Mouse (Mus musculus) heart, embryonic 16.5 days (tissue): ENCODE measurements around the gene Tenm2. TPM values are rescaled to one million over a fixed set of nuclear protein-coding genes. Genes with fewer than 3 reads are reported as not detected.

ENCODE experiments used
- ATAC-seq: fragments of 200-750 bp; cut with Nextera tagmentation; replicated peaks from 2 replicates; pipeline ENCODE4 v1.8.0; 2017; ENCODE audit warnings: moderate number of reproducible peaks; ENCODE audit not compliant: insufficient read depth, low FRiP score; ENCODE audit errors: extremely low read depth
- H3K27ac ChIP-seq: fragments of 300-500 bp; sonication (generic); 2 replicates; pipeline ENCODE4 v1.5.1; 2014; ENCODE audit warnings: mild to moderate bottlenecking, low read length, control low read depth, moderate library complexity
- H3K27me3 ChIP-seq: fragments of 300-500 bp; sonication (generic); 2 replicates; pipeline ENCODE4 v1.6.1; 2014; ENCODE audit warnings: low read length, mixed read lengths; ENCODE audit not compliant: control insufficient read depth, insufficient read depth
- H3K36me3 ChIP-seq: fragments of 300-500 bp; sonication (generic); 2 replicates; pipeline ENCODE4 v1.6.1; 2014; ENCODE audit not compliant: control insufficient read depth, insufficient read depth
- H3K4me1 ChIP-seq: fragments of 300-500 bp; sonication (generic); 2 replicates; pipeline ENCODE4 v1.6.1; 2014; ENCODE audit warnings: low read length, mixed read lengths; ENCODE audit not compliant: control insufficient read depth, insufficient read depth
- H3K4me2 ChIP-seq: fragments of 300-500 bp; sonication (generic); 2 replicates; pipeline ENCODE4 v1.6.1; 2014; ENCODE audit warnings: low read depth, mild to moderate bottlenecking, control low read depth, low read length
- H3K4me3 ChIP-seq: fragments of 300-500 bp; sonication (generic); 2 replicates; pipeline ENCODE4 v1.5.1; 2014; ENCODE audit warnings: mild to moderate bottlenecking, control low read depth, low read length
- H3K9ac ChIP-seq: fragments of 300-500 bp; sonication (generic); 2 replicates; pipeline ENCODE4 v1.6.1; 2014; ENCODE audit warnings: low read length, control low read depth
- H3K9me3 ChIP-seq: fragments of 300-500 bp; sonication (generic); replicated peaks from 2 replicates; pipeline ENCODE4 v1.6.1; 2016; ENCODE audit warnings: low read length; ENCODE audit not compliant: control insufficient read depth
- WGBS: fragments of 180-500 bp; shearing (Covaris S2); extraction: QIAGEN DNeasy Blood & Tissue Kit; methylation state at CpG from one replicate; pipeline ENCODE4 v1.1.7; 2014; 5-methylcytosine and 5-hydroxymethylcytosine counted together
- polyA plus RNA-seq: library from polyadenylated mRNA; unstranded; fragments of >200 nt; fragmentation: Nextera tagmentation; extraction: Ambion mirVana; gene quantifications from 2 replicates; pipeline ENCODE4 v1.2.1, GENCODE M21; 2015

Tenm2 gene
- polyA plus RNA-seq, 1 experiment from 2014 or later = 0.71 TPM

DNA sequence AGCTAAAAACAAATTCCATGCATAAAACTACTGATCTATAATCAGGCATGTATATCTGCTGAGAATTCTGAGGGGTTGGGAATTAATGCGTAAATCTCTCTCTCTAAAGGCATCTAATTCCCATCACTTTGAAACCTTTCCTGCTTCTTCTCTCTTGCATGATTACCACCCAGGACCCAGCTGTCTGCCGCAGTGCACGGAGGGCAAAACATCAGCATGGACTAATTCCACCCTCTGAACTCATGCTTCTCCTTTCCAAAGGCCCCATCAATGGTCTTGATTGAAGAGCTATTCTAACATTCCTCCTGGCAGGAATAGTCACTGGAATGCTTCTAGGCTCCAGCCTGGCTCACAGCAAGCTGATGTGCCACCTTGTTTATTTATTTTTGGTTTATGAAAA, 572.2 kb downstream of the Tenm2 start:
- Histone ChIP-seq H3K9ac (no peak overlapping the region), H3K4me3 (no peak overlapping the region), H3K27ac (no peak overlapping the region), H3K9me3 (no peaks in the 10 kb centered on the region), H3K27me3 (no peaks in the 10 kb centered on the region), H3K36me3 (no peaks in the 10 kb centered on the region), H3K4me1 (no peaks in the 10 kb centered on the region), H3K4me2 (no peak overlapping the region)
- ATAC-seq = no peak
- 70% methylated on average over 3 of the region's 3 CpGs for WGBS

DNA sequence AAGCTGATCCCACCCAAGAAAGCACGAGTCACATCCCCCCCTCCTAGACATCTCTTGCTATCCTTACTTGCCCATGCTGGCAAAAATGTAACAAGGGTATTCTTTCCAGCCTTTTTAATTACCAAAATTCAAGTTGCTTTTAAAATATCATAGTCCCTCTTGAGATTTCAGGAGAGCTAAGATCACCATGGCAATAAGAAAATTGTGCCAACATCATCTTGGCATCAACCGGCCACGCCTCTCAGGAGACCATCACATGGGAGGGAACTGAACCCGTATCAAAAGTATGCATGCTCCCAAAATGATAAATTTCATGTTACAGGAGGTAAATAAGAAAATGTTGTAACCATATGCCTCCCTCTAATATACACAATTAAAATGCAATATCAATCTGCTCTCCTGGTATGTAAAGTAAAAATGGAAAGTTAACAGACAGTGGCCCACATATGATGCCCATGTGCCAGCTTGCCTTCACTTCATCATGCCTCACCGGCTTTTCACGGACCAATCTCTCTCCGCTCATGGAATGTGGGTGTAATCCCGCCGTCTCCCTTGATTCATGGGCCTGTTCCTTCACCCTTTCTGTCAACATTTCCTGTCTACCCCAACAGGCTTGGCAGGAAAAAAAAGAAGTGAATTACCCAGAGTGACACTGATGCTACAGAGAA, 582.0 kb downstream of the Tenm2 start:
- Histone ChIP-seq H3K27me3 (no peaks in the 10 kb centered on the region), H3K36me3 (no peaks in the 10 kb centered on the region), H3K27ac (no peak overlapping the region), H3K4me2 (no peak overlapping the region), H3K4me3 (no peak overlapping the region), H3K4me1 (0 out of 2 replicates have a peak, but pooled peaks cover 5% of the 10 kb centered on the region), H3K9ac (no peak overlapping the region), H3K9me3 (no peaks in the 10 kb centered on the region)
- WGBS = 79% methylated on average over 9 of the region's 9 CpGs
- no peak for ATAC-seq

DNA sequence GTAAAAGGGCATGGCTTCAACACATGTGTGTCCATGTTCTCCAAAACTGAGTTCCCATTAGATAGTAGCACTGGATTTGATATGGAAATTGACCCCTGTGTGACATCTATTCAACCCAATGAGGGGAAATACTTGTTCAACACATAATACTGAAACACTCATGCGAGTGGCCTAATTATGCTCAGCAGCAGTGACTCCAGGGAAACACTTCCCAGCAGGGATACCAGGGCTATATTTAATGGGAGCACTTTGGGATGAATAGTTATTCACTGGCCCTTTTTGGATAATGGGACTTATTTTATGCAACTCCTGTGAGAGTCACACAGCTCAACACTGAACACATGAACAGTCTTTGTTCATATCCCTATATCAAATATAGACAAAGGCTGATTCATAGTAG, 588.6 kb downstream of the Tenm2 start:
- Histone ChIP-seq H3K4me3 (no peak overlapping the region), H3K36me3 (no peaks in the 10 kb centered on the region), H3K4me1 (no peaks in the 10 kb centered on the region), H3K27me3 (no peaks in the 10 kb centered on the region), H3K27ac (no peak overlapping the region), H3K9me3 (no peaks in the 10 kb centered on the region), H3K4me2 (no peak overlapping the region), H3K9ac (no peak overlapping the region)
- no peak for ATAC-seq
- 86% methylated on average over 1 of the region's 1 CpGs for WGBS

DNA sequence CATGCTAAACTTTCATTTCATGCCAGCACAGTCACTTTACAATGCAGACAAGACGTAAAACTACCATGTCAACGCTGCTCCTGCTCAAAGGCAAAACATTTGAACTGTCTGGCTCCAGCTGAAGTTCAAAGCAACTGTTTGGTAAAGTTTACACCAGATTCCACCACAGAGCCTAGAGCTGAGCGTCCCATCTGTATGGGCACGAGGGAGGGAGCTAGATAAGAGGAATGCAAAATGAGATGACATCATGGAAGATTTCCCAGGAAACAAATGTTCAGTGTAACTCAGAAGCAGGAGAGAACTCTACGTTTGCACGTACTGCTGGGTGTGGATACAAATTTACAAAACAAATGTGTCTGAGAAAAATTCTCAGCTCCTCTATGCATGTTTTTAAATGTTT, 600.7 kb downstream of the Tenm2 start:
- Histone ChIP-seq H3K4me2 (peak overlapping the region; percentile 39), H3K4me3 (peak overlapping the region; percentile 1; the same call in 1 of the 2 replicates), H3K27ac (peak overlapping the region; percentile 14)

DNA sequence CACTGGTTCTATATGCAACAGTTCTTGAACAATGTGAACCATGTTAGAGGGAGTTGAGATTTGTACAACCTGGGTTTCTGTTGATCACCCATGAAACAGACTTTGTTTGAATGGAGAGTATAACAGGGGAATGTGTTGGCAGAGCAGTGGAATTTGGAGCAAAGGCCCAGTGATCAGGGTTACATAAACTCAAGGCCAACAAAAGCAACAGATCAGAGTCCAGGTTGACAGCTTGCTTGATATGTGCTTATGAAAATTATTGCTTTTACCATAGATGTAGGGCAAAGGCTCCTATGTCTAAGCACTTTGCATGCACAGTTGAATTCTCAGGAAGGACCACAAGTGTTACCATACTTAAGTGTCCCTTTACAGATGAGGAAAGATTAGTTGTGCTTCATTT, 603.6 kb downstream of the Tenm2 start:
- Histone ChIP-seq H3K27me3 (no peaks in the 10 kb centered on the region), H3K4me2 (no peak overlapping the region), H3K36me3 (no peaks in the 10 kb centered on the region), H3K9ac (no peak overlapping the region), H3K4me3 (no peak overlapping the region), H3K9me3 (no peaks in the 10 kb centered on the region), H3K27ac (no peak overlapping the region), H3K4me1 (peaks cover 9% of the 10 kb centered on the region)
- ATAC-seq = no peak

More for the DNA sequence above, 600.7 kb downstream of the Tenm2 start:
- 11% methylated on average over 6 of the region's 6 CpGs for WGBS
- ATAC-seq = 0 out of 2 replicates have a peak, but pooled peaks have one; percentile 63
- Histone ChIP-seq H3K9me3 (no peaks in the 10 kb centered on the region), H3K27me3 (no peaks in the 10 kb centered on the region), H3K9ac (0 out of 2 replicates have a peak overlapping the region, but pooled peaks have one; percentile 20), H3K4me1 (peaks cover 9% of the 10 kb centered on the region), H3K36me3 (no peaks in the 10 kb centered on the region)

DNA sequence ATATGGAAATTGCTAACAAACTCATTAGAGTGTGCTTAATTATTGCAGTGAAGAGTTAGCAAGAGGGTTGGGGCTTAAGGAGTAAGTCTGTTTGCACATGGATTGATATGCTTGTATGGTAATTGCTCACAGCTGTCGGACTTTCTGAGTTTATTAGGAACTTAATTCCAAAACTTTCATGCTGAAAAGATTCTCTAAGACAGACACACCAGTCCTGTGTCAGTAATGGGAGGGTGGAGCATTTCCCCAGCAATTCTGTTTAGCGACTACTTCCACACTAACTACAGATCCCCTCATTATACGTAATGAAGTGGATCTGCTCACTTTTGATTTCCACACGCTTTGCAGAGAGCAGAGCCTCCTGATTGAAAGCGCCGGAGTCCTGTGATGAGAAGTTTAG, 622.0 kb downstream of the Tenm2 start:
- Histone ChIP-seq H3K9me3 (no peaks in the 10 kb centered on the region), H3K27ac (no peak overlapping the region), H3K4me3 (no peak overlapping the region), H3K9ac (no peak overlapping the region), H3K27me3 (no peaks in the 10 kb centered on the region), H3K4me2 (no peak overlapping the region), H3K4me1 (no peaks in the 10 kb centered on the region), H3K36me3 (no peaks in the 10 kb centered on the region)
- 85% methylated on average over 6 of the region's 6 CpGs for WGBS
- no peak for ATAC-seq

DNA sequence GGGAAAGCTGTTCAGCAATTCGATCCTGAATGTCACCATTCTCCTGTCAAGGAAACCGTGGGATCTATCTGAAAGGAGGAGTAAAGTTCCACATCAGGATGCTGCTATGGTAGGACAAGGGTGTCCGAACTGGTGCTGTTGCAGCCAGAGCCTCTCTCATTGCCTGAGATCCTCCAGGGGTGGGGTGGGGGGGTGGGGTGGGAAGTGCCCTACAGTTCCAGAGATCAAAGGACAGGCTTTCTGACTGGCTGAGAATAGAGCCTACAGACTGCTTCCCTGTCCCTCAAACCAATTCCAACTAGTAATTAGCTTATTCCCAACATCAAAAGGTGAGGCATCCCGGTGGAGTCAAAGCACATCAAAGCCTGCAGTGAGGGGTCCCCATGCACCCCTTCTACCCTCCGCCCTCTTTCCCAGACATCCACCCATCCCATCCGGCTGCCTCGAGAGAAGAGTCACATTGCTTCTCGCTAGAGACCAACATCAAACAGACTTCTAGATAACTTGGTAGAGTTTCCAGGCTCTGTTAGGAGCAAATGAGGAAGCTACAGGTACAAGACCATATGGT, 630.9 kb downstream of the Tenm2 start:
- 46% methylated on average over 8 of the region's 8 CpGs for WGBS
- no peak overlapping the region for H3K27ac ChIP-seq
- H3K4me2 ChIP-seq = no peak overlapping the region
- peaks cover 5% of the 10 kb centered on the region for H3K4me1 ChIP-seq
- no peaks in the 10 kb centered on the region for H3K36me3 ChIP-seq
- no peak overlapping the region for H3K4me3 ChIP-seq
- ATAC-seq = no peak
- H3K27me3 ChIP-seq = no peaks in the 10 kb centered on the region
- H3K9ac ChIP-seq = no peak overlapping the region
- no peaks in the 10 kb centered on the region for H3K9me3 ChIP-seq

DNA sequence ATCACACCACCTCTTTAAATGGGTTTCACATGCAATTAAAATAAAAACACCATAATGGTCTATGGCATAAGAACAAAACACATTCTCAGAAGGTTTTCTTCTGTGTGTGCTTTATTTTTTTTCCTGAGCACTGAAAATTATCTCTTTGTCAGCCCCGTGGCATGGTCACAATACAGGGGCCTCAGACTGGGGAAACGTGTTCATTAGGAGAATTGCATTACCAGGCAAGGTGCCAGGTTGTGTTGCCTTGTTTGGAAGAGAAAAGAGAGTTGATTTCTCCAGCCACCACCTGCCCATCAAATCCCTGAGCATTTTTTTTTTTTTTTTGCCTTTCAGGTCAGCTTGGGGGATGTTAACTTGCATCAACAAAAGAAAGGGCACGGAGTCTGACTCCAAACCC, 631.5 kb downstream of the Tenm2 start:
- H3K4me3 ChIP-seq = no peak overlapping the region
- no peak for ATAC-seq
- no peaks in the 10 kb centered on the region for H3K9me3 ChIP-seq
- WGBS = 33% methylated on average over 3 of the region's 3 CpGs
- H3K27ac ChIP-seq = no peak overlapping the region
- H3K9ac ChIP-seq = no peak overlapping the region
- peaks cover 5% of the 10 kb centered on the region for H3K4me1 ChIP-seq
- H3K36me3 ChIP-seq = no peaks in the 10 kb centered on the region
- no peak overlapping the region for H3K4me2 ChIP-seq
- no peaks in the 10 kb centered on the region for H3K27me3 ChIP-seq

DNA sequence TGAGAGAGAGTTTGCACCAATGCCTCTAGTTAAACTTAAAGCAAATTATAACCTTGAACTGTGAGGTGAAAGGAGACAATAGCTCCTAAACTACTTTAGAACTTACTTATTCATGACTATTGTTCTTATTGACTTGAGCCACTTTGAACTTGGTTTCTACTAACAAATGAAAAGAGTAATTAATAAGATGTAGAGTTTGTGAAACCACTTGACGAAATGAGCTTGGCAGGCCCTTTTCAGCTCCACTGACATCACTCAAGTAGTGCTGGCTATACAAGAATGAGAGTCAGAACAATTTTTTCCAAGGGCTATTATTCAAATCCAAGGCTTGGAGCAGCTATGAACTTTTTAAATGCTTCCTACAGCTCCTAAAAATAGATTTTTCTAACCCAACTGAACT, 643.3 kb downstream of the Tenm2 start:
- no peak for ATAC-seq
- WGBS = 80% methylated on average over 1 of the region's 1 CpGs
- H3K4me2 ChIP-seq = no peak overlapping the region
- no peaks in the 10 kb centered on the region for H3K27me3 ChIP-seq
- no peaks in the 10 kb centered on the region for H3K36me3 ChIP-seq
- H3K4me1 ChIP-seq = 0 out of 2 replicates have a peak, but pooled peaks cover 3% of the 10 kb centered on the region
- no peak overlapping the region for H3K4me3 ChIP-seq
- H3K27ac ChIP-seq = no peak overlapping the region
- no peak overlapping the region for H3K9ac ChIP-seq
- no peaks in the 10 kb centered on the region for H3K9me3 ChIP-seq
